Mouse (Mus musculus) small intestine, adult 2 months (tissue): ENCODE results near the gene C1qa. TPM values are rescaled to one million over a fixed set of nuclear protein-coding genes. Genes with fewer than 3 reads are reported as not detected.

Experiments used
- H3K27ac ChIP-seq: fragments of 200-500 bp; 2 replicates; pipeline ENCODE4 v1.5.1; 2012; ENCODE audit warnings: low read depth, low read length, control low read depth, inconsistent platforms; ENCODE audit not compliant: insufficient read depth
- H3K27me3 ChIP-seq: fragments of 200-500 bp; 2 replicates; pipeline ENCODE4 v1.6.1; 2012; ENCODE audit warnings: mild to moderate bottlenecking, moderate library complexity, low read length, inconsistent platforms; ENCODE audit not compliant: control insufficient read depth, insufficient read depth
- H3K36me3 ChIP-seq: fragments of 200-500 bp; 2 replicates; pipeline ENCODE4 v1.6.1; 2012; ENCODE audit warnings: mild to moderate bottlenecking, low read length, control low read depth, inconsistent platforms; ENCODE audit not compliant: control insufficient read depth, insufficient read depth
- H3K4me1 ChIP-seq: fragments of 200-500 bp; 2 replicates; pipeline ENCODE4 v1.6.1; 2012; ENCODE audit warnings: low read length, inconsistent platforms, mixed read lengths; ENCODE audit not compliant: control insufficient read depth, insufficient read depth, insufficient read length
- H3K4me3 ChIP-seq: fragments of 200-500 bp; 2 replicates; pipeline ENCODE4 v1.5.1; 2012; ENCODE audit warnings: low read depth, mild to moderate bottlenecking, control low read depth, inconsistent platforms, low read length, moderate library complexity
- CTCF ChIP-seq: fragments of 200-500 bp; IDR thresholded peaks from 2 replicates; pipeline ENCODE4 v1.5.1; 2012; ENCODE audit warnings: low read depth, mild to moderate bottlenecking, control low read depth, inconsistent platforms, low read length, moderate library complexity, mixed read lengths; ENCODE audit not compliant: insufficient replicate concordance, insufficient read length; ENCODE audit errors: extremely low read depth
- POLR2A ChIP-seq: fragments of 200-500 bp; IDR thresholded peaks from 2 replicates; pipeline ENCODE4 v1.6.1; 2012; ENCODE audit warnings: low read depth, mild to moderate bottlenecking, control low read depth, inconsistent platforms, low read length, moderate library complexity
- WGBS: fragments of 180-500 bp; shearing (Covaris S2); methylation state at CpG from one replicate; pipeline ENCODE4 v1.1.7; 2018; 5-methylcytosine and 5-hydroxymethylcytosine counted together
- polyA plus RNA-seq: library from polyadenylated mRNA; depleted of rRNA; stranded (reverse); fragments of >200 nt; gene quantifications from 2 replicates; pipeline ENCODE4 v1.2.3, GENCODE M21; 2012

Gene C1qa
- polyA plus RNA-seq, 1 experiment, result 55.8 TPM

- Histone ChIP-seq H3K4me3 (no peak overlapping the region), H3K27me3 (no peaks in the 10 kb centered on the region), H3K27ac (no peak overlapping the region), H3K36me3 (no peaks in the 10 kb centered on the region), H3K4me1 (no peaks in the 10 kb centered on the region)
- WGBS, result 8% methylated on average over 7 of the region's 7 CpGs
- TF ChIP-seq CTCF, result peak; percentile 73
- TF ChIP-seq POLR2A, result no peak
Measured at GRCm38 (mm10) chr4:136876971-136877370, 21.6 kb downstream of the C1qa start.

GRCm38 (mm10) chr4:136875012-136875411, 23.6 kb downstream of the C1qa start:
- no peak overlapping the region for H3K27ac ChIP-seq
- no peaks in the 10 kb centered on the region for H3K36me3 ChIP-seq
- no peaks in the 10 kb centered on the region for H3K4me1 ChIP-seq
- WGBS, result 90% methylated on average over 14 of the region's 14 CpGs
- no peak overlapping the region for H3K4me3 ChIP-seq
- TF ChIP-seq CTCF (no peak), POLR2A (no peak)
- H3K27me3 ChIP-seq, result no peaks in the 10 kb centered on the region

GRCm38 (mm10) chr4:136868371-136868770, 30.2 kb downstream of the C1qa start:
- Histone ChIP-seq H3K27ac (no peak overlapping the region), H3K4me3 (no peak overlapping the region), H3K4me1 (peaks cover 8% of the 10 kb centered on the region; the same call in 1 of the 2 replicates), H3K27me3 (no peaks in the 10 kb centered on the region), H3K36me3 (no peaks in the 10 kb centered on the region)
- 30% methylated on average over 6 of the region's 6 CpGs for whole genome bisulfite sequencing
- TF ChIP-seq CTCF (no peak), POLR2A (no peak)

GRCm38 (mm10) chr4:136867690-136868345, 30.8 kb downstream of the C1qa start:
- TF ChIP-seq POLR2A, result no peak
- TF ChIP-seq CTCF, result no peak
- 20% methylated on average over 12 of the region's 12 CpGs for WGBS
- Histone ChIP-seq H3K4me3 (no peak overlapping the region), H3K4me1 (peaks cover 8% of the 10 kb centered on the region; the same call in 1 of the 2 replicates), H3K27ac (no peak overlapping the region), H3K27me3 (no peaks in the 10 kb centered on the region), H3K36me3 (no peaks in the 10 kb centered on the region)

GRCm38 (mm10) chr4:136865531-136865930, 33.1 kb downstream of the C1qa start:
- H3K4me1 ChIP-seq, result peaks cover 8% of the 10 kb centered on the region; the same call in 1 of the 2 replicates
- TF ChIP-seq CTCF (no peak), POLR2A (no peak)
- WGBS, result 84% methylated on average over 5 of the region's 5 CpGs
- no peaks in the 10 kb centered on the region for H3K27me3 ChIP-seq
- no peak overlapping the region for H3K27ac ChIP-seq
- no peak overlapping the region for H3K4me3 ChIP-seq
- H3K36me3 ChIP-seq, result no peaks in the 10 kb centered on the region

DNA sequence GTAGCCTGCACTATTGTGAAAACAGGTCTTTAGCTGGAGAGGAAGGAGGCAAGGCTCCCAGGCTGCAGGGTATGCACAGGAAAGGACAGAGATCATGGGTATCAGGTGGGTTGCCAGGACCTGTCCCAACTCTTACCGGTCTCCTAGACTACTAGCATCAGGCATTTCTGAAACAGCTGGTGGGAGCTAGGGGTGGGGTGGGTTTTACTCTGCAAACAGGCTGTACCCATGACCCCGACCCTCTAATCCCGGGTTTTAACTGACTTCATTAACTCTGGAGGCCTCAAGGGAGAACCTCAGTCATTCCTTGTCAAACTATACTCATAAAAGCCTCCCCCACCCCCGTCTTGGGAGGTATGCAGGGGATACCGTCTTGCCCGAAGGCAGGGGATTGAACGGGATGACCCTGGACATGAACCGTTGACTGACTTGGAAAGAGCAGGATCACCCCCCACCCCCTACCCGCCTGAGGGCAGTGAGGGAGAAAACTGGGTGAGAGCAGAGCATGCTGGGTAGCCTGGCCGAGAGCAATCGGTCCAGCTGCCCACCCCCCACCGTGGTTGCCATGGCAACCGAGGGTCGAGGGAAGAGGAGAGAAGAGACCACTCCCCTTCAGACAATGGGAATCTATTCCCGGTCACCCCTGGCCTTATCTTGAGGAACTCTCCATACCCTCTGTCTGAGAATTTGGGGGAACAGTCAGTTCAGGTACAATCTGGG, 33.7 kb downstream of the C1qa start:
- TF ChIP-seq CTCF (no peak), POLR2A (no peak)
- Histone ChIP-seq H3K36me3 (no peaks in the 10 kb centered on the region), H3K4me3 (no peak overlapping the region), H3K4me1 (peaks cover 8% of the 10 kb centered on the region; the same call in 1 of the 2 replicates), H3K27ac (no peak overlapping the region), H3K27me3 (no peaks in the 10 kb centered on the region)
- 64% methylated on average over 15 of the region's 15 CpGs for WGBS

GRCm38 (mm10) chr4:136863517-136863916, 35.1 kb downstream of the C1qa start:
- no peak overlapping the region for H3K4me3 ChIP-seq
- H3K4me1 ChIP-seq, result peaks cover 6% of the 10 kb centered on the region; the same call in 1 of the 2 replicates
- WGBS, result 40% methylated on average over 9 of the region's 9 CpGs
- no peaks in the 10 kb centered on the region for H3K36me3 ChIP-seq
- H3K27me3 ChIP-seq, result no peaks in the 10 kb centered on the region
- TF ChIP-seq POLR2A, result no peak
- no peak for TF ChIP-seq CTCF
- H3K27ac ChIP-seq, result no peak overlapping the region
